Mouse (Mus musculus) MN1 (cell line): Measurements from ENCODE around the gene Dtl.
A peak's percentile ranks its signal among the peaks of the same experiment; 100 is the strongest.

ENCODE experiments used
- DNase-seq: peaks from one replicate; pipeline ENCODE4 v3.0.0-alpha.2; 2016; ENCODE audit warnings: low spot score

Gene Dtl

GRCm38 (mm10) chr1:191575458-191576247, at the start of gene Dtl, which contains the start of gene Ints7:
TSS of gene Dtl (minus strand) at chr1:191575544.
TSS of gene Ints7 (plus strand) at chr1:191575636.
- peak; percentile 100 for DNase-seq

DNA sequence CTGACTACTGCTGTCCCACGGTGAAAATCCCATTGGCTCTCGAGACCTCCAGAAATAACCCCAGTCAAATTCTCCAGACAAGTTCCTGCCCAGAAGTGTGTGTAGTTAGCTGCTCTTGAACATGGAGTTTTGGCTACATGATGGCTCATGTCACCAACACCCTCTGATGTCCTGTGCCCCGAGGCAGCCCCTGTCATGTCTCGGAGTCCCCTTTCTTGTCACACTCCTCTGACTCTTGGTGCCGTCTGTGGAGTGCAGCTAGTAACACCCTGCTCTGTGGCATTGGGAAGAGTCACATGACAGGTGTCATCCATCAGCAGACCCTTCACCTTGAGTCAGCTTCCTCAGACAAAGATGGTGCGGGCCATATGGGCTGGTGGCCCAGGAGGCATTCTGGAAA, 49.7 kb upstream of the Dtl start:
- no peak for DNase-seq

- DNase-seq: no peak
These were observed 49.1 kb upstream of the Dtl start for GRCm38 (mm10) chr1:191624492-191624891.

- no peak for DNase-seq
These were observed 47.5 kb upstream of the Dtl start for GRCm38 (mm10) chr1:191622801-191623200.

DNA sequence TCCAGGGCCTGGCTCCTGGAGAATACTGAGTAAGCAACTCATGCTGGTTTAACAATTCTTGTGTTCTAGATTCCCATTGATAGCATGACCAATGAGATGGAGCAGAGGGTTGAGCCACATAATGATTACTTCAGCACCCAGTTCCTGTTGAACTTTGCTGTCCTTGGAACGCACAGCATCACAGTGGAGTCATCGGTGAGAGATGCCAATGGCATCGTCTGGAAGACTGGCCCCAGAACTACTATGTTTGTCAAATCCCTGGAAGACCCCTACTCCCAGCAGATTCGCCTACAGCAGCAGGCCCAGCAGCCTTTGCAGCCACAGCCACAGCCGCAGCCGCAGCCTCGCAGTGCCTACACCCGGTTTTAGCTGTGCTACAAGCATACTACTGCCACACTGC, 45.8 kb upstream of the Dtl start:
- DNase-seq: no peak

DNA sequence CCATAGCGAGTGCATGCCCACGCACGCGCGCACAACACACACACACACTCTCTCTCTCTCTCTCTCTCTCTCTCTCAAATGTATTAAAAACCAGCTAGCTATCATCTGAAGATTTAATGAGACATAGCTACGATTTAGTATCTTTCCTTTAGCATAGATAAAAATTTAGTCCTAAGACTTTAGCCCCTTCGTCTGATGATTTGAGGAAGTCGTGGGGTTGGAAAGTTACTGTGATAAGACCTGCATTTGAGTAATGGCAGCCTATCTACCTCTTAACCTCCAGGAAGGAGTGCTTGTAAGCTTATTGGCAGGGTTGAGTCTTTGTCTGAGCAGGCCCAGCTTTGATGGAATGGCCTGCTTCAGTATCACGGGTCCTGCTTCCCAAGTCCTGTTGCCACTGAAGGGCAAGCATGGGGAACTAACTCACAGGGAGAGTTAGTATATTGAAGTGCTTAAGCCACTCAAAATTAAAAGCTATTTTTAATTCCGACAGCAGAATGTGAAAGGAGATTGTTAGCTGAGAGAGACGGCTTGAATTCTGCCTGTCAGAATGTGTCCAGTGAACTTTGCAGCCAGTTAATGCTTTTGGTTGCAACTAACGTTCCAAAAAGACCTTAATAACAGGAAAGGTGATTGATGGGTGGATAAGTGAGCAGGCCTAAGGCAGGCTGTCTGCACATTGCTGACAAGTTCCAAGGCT, 42.9 kb upstream of the Dtl start:
- DNase-seq: no peak

DNA sequence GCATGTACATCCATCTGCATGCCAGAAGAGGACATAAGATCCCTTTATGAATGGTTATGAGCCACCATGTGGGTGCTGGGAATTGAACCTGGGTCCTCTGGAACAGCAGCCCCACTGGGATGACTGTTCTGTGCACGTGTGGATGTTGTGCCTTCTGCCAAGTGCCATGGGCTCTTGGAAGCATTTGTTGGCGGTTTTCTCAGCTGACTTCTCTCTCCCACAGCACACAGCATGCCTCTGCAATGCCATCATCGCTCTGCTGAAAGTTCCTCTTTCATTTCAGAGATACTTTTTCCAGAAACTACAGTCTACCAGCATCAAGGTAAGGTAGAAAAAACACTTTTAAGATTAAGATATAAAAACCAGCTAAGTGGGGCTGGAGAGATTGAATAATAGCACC, 42.2 kb upstream of the Dtl start:
- no peak for DNase-seq

DNA sequence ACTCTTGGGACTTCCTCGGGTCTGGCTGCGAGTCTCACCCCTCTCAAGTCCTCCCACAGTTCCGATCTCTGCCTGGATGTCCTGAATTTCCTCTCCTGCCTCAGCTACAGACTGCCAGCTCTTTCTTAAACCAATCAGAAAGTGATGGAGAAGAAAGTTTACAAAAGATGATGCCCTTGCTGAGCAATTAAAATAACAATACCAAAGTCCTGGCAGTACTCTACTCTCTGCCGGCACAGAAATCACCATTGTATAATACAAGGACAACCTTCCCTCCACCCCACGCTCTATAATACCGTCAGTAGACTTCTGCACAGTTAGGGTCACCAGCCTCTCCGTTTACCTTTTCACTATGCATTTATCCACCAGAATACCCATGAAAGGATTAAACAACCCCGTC, 40.9 kb upstream of the Dtl start:
- DNase-seq: no peak

- DNase-seq: no peak
These were observed 37.5 kb upstream of the Dtl start for GRCm38 (mm10) chr1:191612877-191613276.

DNA sequence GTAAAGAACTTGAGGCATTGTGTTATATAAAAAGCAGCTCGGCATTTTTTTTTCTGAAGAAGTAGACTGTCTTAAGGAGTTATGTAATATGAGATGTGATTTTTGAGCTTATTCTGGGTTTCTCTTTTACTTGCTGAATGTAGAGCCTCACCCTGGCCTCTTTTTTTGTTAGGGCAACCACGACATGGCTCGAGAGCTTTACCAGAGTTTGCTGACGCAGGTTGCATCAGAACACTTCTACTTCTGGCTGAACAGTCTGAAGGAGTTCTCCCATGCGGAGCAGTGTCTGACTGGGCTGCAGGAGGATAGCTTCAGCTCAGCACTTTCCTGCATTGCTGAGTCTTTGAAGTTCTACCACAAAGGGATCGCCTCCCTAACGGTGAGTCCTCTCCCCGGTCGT, 36.3 kb upstream of the Dtl start:
- DNase-seq: no peak

- DNase-seq: no peak
These were observed 35.0 kb upstream of the Dtl start for GRCm38 (mm10) chr1:191610357-191610756.

DNA sequence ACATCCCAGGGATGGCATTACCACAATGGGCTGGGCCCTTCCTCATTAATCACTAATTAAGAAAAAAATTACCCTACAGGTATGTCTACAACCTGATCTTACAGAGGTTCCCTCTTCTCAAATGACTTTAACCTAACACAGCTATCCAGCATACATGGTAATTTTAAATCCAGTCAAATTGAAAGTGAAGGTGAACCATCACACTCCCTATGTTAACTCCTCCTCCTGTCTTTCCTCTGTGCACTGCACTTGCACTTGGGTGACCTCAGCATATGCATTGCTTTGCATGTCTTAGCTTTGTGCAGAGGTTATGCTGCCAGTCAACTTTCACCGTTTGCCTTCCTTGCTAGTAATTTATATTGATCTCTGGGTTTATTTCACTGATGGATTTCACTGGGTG, 34.2 kb upstream of the Dtl start:
- DNase-seq: no peak

- DNase-seq: no peak
These were observed 33.7 kb upstream of the Dtl start for GRCm38 (mm10) chr1:191609051-191609450.

DNA sequence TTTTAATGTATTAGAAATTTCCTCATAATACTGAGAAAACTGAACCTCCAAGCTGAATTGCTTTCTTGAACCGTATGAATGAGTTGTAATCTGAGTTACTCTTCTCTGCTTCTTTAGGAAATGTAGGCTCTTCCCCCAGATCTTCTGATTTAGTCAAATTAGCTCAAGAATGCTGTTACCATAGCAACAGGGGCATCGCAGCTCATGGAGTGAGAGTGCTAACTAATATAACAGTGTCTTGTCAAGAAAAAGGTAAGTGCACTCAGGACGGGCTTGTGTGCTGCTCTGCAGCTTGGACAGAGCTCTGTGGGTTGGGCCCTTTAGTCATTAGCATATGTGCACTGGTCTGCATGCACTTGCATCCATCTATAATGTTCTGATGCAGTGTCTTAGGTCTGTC, 29.3 kb upstream of the Dtl start:
- peak; percentile 32 for DNase-seq

- DNase-seq: no peak
These were observed 23.9 kb upstream of the Dtl start for GRCm38 (mm10) chr1:191599210-191599609.

DNA sequence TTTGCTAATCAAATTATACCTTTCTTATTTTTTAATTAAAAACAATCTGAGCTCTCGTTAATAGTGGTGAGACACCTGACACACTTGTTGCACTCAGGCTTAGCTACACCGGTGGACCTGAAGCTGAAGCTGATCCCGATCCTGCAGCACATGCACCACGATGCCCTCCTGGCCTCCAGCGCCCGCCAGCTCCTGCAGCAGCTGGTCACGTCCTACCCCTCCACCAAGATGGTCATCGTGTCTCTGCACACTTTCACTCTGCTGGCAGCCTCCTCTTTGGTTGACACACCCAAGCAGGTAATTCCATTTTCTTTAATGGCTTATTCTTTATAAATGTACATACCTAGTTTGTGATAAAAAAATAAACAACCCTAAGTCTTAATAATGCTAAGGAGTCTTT, 20.7 kb upstream of the Dtl start:
- no peak for DNase-seq

DNA sequence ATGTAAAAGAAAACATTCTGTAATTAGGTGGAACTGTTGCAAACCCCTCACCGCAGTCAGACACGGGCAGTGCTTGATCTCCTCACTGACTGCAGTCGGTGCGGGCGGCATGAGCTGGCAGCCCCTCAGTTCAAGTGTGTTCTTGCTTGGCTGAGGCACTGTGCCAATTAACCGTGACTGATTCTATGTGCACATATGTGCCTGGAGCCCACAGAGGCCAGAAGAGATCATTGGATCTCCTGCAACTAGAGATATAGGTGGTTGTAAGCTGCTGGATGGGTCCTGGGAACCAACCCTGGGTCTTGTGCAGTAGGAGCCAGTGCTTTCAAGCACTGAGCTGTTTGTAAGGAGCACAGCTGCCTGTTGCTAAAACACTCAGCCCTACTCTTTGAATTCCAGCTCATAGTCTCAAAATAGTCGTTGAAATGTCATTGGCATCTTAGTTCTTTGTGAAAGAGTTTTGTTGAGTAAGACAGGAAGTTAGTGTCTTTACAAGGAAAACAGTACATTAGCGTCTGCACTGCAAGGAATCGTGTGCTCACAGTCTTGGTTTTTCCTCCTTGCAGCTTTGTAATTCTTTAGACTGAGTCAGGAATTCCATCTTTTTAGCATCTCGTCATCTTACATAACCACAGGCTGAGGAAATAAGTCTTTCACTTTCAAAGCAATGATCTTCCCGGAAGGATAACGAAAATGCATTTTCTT, 16.8 kb upstream of the Dtl start:
- no peak for DNase-seq

GRCm38 (mm10) chr1:191588749-191589148, 13.4 kb upstream of the Dtl start:
- no peak for DNase-seq

DNA sequence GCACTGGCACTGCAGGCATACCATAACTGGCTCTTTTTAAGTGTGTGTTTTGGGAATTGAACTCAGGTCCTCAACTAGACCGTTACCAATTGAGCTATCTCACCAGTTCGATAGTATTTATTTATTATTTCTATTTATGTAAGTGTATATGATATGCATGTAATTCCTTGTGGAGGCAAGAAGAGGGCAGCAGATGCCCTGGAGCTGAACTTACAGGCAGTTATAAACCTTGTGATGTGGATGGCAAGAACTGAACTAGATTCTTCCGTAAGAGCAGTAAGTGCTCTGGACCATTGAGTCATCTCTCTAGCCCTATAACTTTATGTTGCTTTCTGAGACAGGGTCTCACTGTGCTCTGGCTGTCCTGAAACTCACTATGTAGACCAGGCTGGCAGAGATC, 11.7 kb upstream of the Dtl start:
- no peak for DNase-seq

DNA sequence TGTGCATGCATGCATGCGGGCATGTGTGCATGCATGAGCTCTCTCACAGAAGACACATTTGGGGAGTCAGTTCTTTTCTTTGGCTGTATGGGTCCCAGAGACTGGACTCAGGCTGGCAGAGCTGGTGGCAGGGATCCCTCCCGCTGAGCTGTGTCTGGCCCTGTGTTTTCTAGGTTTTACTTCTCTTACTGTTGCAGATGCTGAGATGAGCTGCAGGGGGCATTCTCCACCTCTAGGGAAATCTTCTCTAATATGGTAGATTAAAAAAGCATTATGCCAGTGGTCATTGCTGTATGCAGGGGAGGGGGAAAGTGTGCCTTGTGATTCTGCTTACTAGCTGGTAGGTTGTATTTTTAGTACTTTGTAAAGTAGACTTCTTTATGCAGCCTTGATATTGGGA, 10.4 kb upstream of the Dtl start:
- peak; percentile 36 for DNase-seq

DNA sequence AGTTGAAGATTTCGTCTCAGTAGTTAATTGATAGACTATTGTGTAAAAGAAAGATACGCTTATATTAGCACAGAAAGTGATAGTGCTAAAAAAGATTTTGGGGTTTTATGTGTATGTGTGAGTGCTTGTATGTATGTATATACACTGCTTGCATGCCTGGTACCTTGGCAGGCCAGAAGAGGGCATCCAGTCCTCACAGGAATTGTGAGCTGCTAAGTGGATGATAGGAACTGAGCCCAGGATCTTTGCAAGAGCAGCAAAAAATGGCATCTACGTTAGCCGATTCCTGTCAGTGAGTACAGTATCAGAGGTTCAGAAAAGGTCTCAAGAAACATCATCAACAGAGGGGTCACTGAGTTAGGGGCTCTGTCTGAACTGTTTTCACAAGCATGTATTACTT, 9.1 kb upstream of the Dtl start:
- no peak for DNase-seq

- DNase-seq: no peak
These were observed 8.5 kb upstream of the Dtl start for GRCm38 (mm10) chr1:191583836-191584235.

DNA sequence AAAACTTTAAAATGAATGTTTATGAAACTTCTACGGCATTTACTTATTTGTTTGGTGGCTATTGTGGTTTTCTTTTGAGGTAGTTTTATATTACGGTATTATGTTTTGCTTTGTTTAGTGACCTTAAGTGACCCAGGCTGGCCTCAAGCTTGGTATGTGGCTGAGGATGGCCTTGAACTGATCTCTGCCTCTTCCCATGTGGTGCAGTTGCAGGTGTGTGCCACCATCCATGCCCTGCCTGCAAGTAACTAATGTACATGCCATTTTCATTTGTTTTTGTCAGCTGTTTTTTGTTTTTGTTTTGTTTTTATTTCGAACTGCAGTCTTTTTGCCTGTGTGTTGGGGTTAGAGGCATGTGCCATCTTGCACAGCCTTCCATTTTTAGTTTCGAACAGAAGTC, 6.3 kb upstream of the Dtl start:
- no peak for DNase-seq
